Mouse (Mus musculus) cerebellum, adult 2 months (tissue): ENCODE measurements around the gene Tmem179.

Experiments used
- CTCF ChIP-seq: fragments of 200-500 bp; IDR thresholded peaks from 2 replicates; pipeline ENCODE4 v1.5.1; 2011; ENCODE audit warnings: low read depth, mild to moderate bottlenecking, control low read depth, low read length, moderate library complexity, borderline replicate concordance; ENCODE audit not compliant: insufficient read depth
- POLR2A ChIP-seq: fragments of 200-500 bp; IDR thresholded peaks from 2 replicates; pipeline ENCODE4 v1.6.1; 2011; ENCODE audit warnings: low read length, control low read depth, borderline replicate concordance; ENCODE audit not compliant: insufficient read depth

GRCm38 (mm10) chr12:112561163-112561562, 44.6 kb upstream of the Tmem179 start:
- TF ChIP-seq CTCF (no peak), POLR2A (no peak)
